Mouse (Mus musculus): ENCODE results near the gene Heatr5a.

The Heatr5a gene

DNA sequence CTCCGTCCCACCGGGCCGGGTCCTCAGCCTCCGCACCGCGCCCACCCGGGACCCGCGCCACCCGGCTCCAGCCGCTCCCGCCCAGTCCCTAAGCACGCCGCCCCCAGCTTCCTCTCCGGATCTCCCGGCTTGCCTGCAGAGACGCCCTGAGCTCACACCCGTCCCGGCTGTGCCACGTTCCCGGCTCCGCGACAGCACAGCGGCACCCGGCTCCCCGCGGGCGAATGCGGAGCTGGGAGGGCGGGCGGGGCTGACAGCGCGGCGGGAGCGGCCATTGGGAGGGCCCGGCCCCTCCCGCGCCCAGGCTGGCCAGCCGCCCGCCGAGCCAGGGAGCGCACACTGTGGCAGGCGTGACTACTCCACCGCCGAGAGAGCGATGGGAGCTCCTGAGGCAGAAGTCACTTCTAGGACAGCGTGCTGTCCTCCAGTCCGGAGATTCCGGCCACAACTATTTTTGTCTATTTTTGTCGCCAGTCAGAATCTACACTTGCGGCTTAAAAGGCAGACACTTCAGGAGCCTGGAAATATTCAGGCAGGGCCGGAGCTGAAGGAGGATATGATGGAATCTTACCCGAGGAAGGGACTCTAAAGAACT, at the start of gene Heatr5a:
Heatr5a (minus strand) TSS at position 252 of the 595 bp plus-strand sequence.
- DNase-seq (ENCODE audit: low read depth, low spot score) = peak; percentile 87

DNA sequence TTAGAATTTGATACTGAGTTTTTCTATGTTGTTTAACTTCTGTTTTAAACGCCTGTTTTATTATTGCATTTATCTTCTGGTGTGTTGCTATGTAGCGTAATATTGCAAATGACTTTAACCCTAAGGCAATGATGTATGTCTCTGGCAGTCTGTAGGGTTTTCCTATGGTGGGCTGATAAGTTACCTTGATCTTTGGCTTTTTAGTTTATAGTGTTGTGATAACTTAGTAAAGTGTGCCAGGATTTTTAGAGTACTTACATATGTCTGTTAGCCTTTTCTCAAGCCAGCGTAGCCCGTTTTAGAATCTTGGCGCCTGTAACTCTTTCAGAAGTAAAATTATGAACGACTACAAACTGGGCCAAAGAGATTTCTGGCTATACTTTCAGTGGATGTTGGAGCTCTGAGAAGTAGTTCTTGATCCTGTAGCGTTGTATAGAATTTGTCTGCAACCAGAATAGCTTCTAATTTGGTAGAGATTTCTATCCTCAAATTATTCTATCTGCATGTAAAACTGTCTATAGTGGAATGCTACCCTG, 43.4 kb upstream of the Heatr5a start:
- no peak for DNase-seq (ENCODE audit: low read depth, low spot score)

DNA sequence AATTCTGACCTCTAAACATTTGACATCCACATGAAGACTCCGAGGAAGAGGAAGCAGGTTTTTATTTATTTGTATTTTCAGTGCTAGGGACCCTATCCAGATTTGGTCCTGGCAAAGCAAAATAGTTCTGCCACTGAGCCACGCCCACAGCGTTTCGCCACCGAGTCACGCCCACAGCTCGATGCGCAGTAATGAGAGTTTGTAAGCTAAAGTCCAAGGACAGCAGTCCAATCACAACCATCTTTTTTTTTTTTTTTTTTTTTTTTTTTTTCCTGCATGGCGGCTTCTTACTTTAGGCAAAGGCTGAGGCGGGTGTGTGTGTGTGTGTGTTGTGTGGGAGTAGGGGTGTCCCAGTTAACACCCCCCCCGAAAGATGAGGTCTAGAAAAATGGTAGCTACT, 42.9 kb upstream of the Heatr5a start:
- DNase-seq (ENCODE audit: low read depth, low spot score) = peak; percentile 59

DNA sequence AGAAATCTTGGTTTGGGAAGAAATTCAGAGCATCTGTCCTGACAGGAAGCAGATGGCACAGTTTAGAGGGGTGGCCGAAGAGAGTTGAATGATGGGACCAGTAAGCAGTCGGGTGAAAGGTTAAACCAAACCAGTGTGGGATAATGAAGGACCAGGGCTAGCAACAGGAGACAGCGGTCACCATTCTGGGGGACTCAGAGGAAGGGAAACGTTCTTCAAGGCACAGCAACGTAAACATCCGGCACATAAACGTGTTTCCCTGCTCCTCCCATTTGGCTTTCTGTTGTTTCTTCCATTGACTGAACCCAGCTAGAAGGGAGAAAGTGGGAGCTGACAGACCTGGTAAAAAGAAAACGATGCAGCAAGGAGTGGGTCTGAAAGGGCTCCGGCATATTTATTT, 42.2 kb upstream of the Heatr5a start:
- no peak for DNase-seq (ENCODE audit: low read depth, low spot score)

DNA sequence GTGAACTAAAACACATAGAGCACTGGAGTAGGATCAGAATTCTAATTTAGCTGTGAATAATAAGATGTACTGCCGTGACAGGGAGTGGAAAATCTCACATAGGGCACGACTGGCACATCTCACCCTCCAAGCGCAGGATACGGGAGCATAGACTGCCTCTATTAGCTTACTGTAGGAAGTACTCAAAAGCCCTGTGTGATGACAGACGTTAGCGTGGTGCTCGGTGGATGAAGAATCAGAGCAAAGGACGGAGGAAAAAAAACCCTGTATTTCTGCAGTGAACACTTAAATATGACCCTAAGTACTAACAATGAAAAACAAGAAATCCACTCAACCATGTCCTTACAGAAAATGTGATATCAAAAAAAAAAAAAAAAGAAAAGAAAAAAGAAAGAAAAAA, 41.0 kb upstream of the Heatr5a start:
- no peak for DNase-seq (ENCODE audit: low read depth, low spot score)

DNA sequence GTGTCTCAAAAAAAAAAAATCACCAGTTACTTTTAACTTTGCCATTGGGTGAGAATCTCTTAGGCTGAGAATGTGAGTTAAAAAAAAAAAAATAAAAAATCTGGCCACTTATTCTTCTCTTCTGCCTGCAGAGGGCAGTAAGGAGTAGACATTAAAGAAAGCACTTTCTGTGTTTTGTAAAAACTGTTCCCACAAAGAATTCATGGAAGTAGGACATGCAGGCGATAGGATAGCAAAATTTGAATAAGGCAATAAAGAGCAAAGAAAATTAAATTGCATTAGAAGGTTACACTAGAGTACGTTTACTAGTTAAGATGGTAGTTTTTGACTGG, 39.5 kb upstream of the Heatr5a start:
- peak; percentile 65 for DNase-seq (ENCODE audit: low read depth, low spot score)

DNA sequence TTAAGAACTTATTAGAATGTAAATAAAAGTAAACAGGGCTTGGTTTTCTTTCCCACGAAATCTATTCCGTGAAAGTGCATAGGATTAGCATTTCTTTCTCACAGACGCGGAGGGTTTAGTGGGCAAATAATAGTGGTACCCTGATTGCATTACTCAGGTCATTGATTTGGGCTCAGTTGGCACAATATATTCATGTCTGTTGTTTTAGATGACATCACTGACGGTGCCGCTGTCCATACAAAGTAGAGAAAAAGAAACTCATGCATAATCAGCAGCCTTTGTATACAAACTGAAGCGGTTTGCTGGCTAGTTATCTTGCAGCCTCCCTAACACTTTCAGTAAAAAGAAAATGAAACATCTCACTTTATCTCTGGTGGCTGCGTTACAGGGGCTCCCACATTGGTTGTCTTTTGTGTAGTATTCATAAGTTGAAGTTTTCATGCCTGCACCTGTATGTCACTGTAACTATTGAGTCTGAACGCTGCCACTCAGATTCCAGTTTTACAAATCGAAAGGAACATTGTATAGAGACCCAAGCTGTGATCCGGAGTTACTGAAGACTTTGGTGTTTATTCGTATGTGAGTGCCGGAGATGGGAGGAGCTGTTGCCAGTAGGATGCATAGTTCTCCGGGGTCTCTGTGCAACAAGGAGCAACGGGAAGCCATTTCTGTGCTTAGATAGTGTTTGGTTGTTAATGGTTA, 39.0 kb upstream of the Heatr5a start:
- DNase-seq (ENCODE audit: low read depth, low spot score) = no peak

DNA sequence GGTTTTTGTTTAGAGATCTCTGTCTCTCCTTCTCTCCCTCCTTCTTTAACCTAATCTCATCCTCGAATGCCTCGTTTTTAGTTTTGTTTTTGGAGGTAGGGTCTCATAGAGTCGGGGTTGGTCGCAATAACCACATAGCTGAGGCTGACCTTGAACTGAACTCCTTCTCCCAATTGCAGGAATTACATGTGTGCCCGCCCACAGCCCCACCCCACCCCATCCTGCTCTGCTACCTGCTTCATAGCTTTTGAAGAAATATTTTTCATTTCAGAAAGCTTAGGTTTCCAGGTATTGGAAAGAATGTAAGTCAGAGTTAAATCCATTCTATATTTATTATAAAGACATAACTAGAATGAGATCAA, 35.5 kb upstream of the Heatr5a start:
- no peak for DNase-seq (ENCODE audit: low read depth, low spot score)

DNA sequence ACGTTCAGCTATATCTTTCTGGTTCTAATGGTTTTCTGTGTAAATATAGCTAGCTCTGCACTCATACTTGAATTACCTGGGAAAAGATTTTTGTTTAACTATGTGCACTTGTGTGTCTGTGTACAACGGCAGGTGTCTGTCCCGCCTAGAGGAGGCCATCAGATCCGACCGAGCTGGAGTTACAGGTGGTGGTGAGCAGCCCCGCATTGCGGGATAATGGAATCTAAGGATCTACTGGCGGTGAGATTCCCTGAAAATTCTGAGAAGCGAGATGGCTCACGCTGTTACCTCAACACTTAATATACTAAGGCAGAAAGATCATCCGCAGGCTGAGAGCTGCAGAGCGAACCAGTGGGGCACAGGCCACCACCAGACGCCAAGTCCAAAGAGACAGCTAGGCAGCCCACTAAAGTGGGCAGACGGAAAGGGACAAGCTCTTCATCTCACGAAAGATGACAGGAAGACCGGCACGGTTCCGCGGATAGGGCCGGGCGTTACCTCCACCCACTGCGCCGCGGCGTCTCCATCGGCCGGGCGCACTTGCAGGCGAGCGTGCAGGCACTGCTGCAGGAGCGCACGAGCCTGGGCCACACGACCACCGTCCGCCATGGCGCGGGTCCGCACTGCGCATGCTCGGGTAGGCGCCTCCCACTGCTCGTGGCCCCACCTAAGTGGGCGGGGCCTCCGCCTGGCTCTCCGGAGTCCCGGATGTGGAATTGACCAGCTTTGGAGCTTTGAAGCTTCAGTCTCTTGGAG, 34.9 kb upstream of the Heatr5a start, which contains the start of gene Dtd2:
Dtd2 (minus strand) TSS at position 625 of the 756 bp plus-strand sequence.
- peak; percentile 88 for DNase-seq (ENCODE audit: low read depth, low spot score)

DNA sequence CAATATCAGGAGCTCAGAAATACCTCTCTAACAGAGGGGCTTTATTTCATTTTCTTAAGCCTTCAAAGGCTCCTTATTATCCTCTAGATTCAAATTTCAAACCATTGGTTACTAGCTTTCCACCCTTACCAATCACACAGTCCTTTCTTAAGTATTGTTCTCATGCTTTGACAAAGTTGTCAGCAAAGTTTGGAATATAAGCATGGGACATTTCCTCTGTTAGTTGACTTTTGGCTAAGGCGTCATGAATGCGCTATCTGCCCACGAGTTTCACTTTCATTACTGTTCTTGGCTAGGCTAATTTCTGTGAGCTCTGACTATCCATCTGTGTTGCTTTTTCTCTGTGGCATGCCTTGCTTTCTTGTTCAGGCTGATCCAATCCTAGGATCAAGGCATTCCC, 31.6 kb upstream of the Heatr5a start:
- DNase-seq (ENCODE audit: low read depth, low spot score) = no peak

DNA sequence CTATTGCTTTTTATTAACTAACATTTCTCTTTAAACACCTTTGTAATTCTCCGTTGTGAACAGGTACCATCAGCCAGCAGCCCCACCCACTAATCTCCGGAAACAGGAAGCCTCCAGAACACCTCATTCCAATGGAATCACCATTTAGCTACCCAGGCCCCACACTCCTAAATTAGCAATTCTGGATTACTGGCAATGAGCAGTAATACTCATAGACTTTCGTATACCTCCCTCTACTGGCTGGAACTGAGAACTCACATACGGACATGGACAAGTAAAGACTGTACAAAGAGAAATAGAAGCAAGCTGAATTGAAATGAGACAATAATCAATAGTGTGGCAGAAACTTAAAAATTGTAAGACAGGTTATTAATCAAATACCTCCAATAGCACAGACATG, 30.4 kb upstream of the Heatr5a start:
- peak; percentile 66 for DNase-seq (ENCODE audit: low read depth, low spot score)

DNA sequence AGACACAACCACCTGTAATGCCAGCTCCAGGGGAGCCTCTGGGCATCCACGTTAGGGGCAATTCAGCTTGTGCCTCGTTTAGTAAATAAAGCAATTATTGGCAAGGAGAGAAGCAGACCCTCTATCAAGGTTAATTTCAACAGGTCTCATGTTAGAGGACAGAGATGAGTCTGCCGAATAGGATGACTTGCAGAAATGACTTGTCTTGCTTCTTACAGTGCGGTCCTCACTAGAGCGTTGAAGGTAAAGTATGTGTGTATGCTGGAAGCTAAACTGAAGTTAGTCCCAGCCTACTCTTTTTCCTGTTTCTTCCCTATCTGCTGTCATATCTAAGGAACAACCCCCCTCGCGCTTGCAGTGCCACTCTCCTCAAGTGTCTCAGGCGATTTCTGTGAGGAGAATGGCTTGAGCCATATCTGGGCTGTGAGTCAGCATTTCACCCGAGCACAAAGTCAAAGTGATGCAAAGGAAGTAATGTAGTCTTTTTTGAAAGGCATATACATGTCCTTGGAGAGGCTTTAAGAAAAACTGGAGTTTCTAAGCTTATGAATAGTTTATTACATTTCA, 27.3 kb upstream of the Heatr5a start:
- DNase-seq (ENCODE audit: low read depth, low spot score) = no peak

DNA sequence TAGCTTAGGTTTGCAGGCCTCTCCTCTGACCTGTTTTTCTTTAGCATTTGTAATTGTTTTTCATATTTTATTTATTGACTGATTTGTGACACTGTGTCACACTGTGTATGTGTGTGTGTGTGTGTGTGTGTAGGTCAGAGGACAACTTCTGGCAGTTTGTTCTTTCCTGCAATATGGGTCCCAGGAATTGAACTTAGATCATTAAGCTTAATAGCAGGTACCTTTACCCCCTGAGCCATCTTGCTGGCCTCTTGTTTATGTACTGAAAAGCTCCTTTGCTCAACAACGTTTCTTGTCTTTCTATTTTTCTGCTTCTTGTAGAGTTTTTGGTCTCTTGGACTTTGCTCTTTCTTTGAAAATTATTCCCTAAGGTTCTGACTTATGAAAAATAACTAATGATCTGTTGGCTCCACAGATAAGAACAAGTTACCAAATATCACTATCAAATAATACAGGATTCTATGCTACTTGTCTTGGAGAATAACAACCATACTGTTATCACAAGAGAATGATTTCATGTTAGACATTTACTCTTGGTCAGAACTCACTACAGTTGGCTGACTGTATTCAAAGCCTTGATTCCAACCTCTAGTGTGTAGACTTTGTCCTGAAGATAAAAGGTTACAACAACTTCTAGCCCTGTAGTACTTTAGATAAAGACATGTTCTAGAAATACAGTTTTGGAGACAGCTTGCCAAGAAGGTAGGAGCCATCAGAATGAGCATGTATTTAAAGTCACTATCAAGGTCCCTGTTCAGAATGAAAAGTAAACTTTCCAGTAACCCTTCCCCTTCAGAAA, 24.8 kb upstream of the Heatr5a start:
- DNase-seq (ENCODE audit: low read depth, low spot score) = no peak

DNA sequence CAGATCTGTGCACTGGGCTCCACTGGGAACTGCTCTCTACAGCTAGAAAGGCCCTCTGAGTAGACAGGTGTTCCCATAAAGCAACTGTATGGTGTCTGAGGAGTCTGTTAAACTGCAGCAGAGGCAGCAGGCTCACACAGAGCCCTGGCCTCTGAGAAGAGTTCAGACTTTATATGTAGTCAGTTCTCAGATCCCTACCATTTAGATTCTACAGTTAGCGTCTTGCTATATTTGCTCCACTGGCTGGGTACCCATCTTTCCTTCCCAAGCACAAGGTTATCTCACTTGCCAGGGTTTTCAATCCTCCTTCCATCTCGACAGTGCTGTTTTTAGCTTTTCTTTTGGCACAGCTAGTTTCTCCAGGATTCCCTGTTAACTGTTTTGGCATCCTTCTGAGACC, 19.5 kb upstream of the Heatr5a start:
- no peak for DNase-seq (ENCODE audit: low read depth, low spot score)

DNA sequence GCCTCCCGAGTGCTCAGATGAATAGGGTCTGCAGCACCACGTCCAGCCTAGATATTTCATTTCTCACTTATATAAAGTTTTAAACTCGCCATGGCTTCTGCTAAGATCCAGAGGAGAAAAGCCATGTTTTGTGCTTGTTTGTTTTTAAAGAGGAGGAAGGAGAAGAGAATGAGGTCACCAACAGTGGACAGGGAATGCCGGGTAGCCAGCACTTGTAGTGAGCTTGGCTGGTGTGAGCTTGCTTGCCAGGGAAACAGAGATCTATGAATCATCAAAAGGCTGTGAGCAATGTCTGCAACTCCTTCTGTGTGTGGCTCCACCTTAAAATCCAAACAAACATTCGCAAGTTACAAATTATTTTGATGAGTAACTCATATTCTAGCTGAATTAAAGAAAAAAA, 17.4 kb upstream of the Heatr5a start:
- no peak for DNase-seq (ENCODE audit: low read depth, low spot score)

DNA sequence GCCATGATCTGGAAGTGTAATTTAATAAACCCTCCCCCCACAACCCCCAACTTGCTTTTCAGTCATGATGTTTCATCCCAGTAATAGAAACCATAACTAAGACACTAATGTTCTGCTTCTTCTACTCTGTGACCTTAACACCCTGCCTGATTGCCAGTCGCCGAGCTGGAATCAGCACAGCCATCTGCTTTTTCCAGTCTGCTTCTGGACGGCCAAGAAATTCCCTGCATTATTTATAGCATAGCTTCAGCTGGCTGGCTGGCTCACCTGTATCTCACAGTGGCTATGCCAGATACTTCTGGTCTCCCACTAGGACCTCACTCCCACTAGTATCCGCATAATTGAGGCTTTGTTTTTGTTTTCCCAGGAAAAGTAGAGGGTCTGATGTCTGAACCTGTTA, 14.7 kb upstream of the Heatr5a start:
- DNase-seq (ENCODE audit: low read depth, low spot score) = no peak

DNA sequence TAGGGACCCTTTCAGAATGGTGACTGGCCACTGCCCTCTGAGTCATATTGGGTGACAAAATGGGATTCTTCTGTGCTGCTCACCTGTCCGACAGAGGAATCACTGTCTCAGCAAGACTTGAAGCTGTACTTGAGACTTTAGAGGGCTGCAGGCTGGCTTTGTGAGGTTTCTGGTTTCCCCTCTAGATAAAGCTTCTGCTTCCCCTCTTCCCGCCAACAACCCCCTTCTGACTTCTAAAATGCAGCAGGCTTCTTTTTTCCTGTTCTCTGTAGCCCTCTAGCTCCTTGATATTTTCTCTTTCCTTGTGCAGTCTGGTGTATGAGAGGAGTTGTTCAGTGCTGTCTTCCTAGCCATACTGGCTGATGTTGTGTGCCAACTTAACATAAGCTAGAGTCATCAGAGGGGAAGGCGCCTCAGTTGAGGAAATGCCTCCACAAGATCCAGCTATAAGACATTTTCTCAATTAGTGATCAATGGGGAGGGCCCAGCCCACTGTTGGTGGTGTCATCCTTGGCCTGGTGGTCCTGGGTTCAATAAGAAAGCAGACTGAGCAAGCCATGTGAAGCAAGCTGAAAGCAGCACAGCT, 14.1 kb upstream of the Heatr5a start:
- no peak for DNase-seq (ENCODE audit: low read depth, low spot score)

DNA sequence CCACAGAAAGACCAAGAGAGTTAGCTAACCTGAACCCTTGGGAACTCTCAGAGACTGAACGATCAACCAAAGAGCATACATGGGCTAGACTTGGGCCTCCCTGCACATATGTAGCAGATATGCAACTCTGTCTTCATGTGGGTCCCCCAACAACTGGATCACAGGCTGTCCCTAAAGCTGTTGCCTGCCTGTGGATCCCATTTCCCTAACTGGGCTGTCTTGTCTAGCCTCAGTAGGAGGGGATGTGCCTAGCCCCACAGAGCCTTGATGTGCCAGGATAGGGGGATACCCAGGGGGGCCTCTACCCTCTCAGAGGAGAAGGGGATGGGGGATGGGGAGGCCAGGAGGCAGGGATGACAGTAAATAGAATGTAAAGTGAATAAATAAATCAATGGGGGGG, 12.5 kb upstream of the Heatr5a start:
- no peak for DNase-seq (ENCODE audit: low read depth, low spot score)

DNA sequence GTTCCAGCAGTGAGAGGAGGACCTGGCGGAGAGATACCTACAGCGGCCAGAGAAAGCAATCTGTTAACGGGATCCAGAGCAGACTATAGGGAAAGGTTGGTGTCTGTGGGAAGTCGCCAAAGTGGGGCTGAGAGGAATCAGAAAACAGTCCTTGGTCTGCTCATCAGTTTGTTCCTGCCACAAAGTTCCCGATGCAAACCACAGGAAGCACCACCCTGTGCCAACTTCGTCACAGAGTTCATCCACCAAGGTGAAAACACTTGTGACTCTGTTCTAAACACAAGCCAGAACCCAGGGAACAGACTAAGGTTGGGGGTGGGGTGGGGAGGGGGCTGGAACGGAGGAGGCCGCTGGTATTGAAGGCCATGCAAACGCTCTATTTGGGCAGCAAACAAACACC, 5.4 kb upstream of the Heatr5a start:
- no peak for DNase-seq (ENCODE audit: low read depth, low spot score)

DNA sequence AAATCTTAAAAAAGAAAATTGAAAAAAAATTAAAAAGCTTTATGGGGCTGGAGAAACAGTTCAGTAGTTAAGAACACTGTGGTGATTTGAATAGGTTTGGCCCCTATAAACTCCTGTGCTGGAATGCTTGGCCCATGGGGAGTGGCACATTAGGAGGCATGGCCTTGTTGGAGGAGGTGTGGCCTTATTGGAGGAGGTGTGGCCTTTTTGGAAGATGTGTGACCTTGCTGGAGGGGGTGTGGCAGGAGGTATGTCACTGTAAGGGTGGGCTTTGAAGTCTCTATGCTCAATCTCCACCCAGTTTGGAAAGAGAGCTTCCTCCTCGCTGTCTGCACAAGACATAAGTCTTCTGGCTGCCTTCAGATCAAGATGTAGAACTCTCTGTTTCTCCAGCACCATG, 3.3 kb upstream of the Heatr5a start:
- peak; percentile 87 for DNase-seq (ENCODE audit: low read depth, low spot score)
